Mouse (Mus musculus) T-helper 1 cell (primary cell): ENCODE results near the gene Zfp229.
"Not testable (repeated sequence)": the region's sequence is repeated elsewhere in the genome, so short reads cannot be mapped to it uniquely, and the experiment has no call there.

Experiments
- in situ Hi-C: fragments of 300-600 bp; cut with MboI, MseI; formaldehyde crosslinking; loops from one replicate; pipeline ENCODE4 v1.15.1; 2025; ENCODE audit warnings: high pct_unique_total_duplicates

The Zfp229 gene

GRCm38 (mm10) chr17:21730495-21730894, at the start of gene Zfp229:
Zfp229 (plus strand) TSS chr17:21730795.
- in situ Hi-C loops: loop anchor here (25.0 kb wide), 1 partner anchor 1807 kb away; no protein-coding TSS in a partner anchor

GRCm38 (mm10) chr17:21691560-21691959, 39.0 kb upstream of the Zfp229 start, which contains the start of gene Gm10226:
Gm10226 (plus strand) TSS chr17:21691860.
- in situ Hi-C loops: loop anchor here (25.0 kb wide), 1 partner anchor 1496 kb away; the partner anchor contains the start of gene Zfp40

GRCm38 (mm10) chr17:21693342-21693741, 37.3 kb upstream of the Zfp229 start:
- in situ Hi-C loops: loop anchor here (25.0 kb wide), 1 partner anchor 1494 kb away; the partner anchor contains the start of gene Zfp40

GRCm38 (mm10) chr17:21696073-21696472, 34.5 kb upstream of the Zfp229 start:
- in situ Hi-C loops: loop anchor here (25.0 kb wide), 1 partner anchor 1491 kb away; the partner anchor contains the start of gene Zfp40

- in situ Hi-C loops: no loop called here
These were observed 28.0 kb upstream of the Zfp229 start for GRCm38 (mm10) chr17:21702281-21703240.

- in situ Hi-C loops: no loop called here
These were observed 27.2 kb upstream of the Zfp229 start for GRCm38 (mm10) chr17:21703414-21703813.

- in situ Hi-C loops: no loop called here
These were observed 23.1 kb upstream of the Zfp229 start, which contains the start of gene Zfp760 for GRCm38 (mm10) chr17:21707343-21707996. Zfp760 (plus strand) TSS chr17:21707741.

- in situ Hi-C loops: no loop called here
These were observed 22.2 kb upstream of the Zfp229 start for GRCm38 (mm10) chr17:21708401-21708800.

GRCm38 (mm10) chr17:21733049-21733448, 2.5 kb downstream of the Zfp229 start:
- in situ Hi-C loops: loop anchor here (25.0 kb wide), 1 partner anchor 1804 kb away; no protein-coding TSS in a partner anchor

GRCm38 (mm10) chr17:21733529-21734031, 3.0 kb downstream of the Zfp229 start:
- in situ Hi-C loops: loop anchor here (25.0 kb wide), 1 partner anchor 1804 kb away; no protein-coding TSS in a partner anchor

GRCm38 (mm10) chr17:21752791-21753190, 22.2 kb downstream of the Zfp229 start:
- in situ Hi-C loops: no loop called here

GRCm38 (mm10) chr17:21753342-21754208, 23.0 kb downstream of the Zfp229 start:
- in situ Hi-C loops: no loop called here

- in situ Hi-C loops: no loop called here
These were observed 39.7 kb downstream of the Zfp229 start for GRCm38 (mm10) chr17:21770336-21770735.

GRCm38 (mm10) chr17:21792256-21792655, 61.7 kb downstream of the Zfp229 start:
- in situ Hi-C loops: no loop called here

- in situ Hi-C loops: not testable (repeated sequence)
These were observed 70.8 kb downstream of the Zfp229 start for GRCm38 (mm10) chr17:21801373-21801772.
